Mouse (Mus musculus): ENCODE results near the gene Hoxb4. TPM values are rescaled to one million over a fixed set of nuclear protein-coding genes. Genes with fewer than 3 reads are reported as not detected.
A peak's percentile ranks its signal among the peaks of the same experiment; 100 is the strongest.

Gene Hoxb4
- total and polyA plus RNA-seq, 3 experiments: 2.7 to 5.5 (median 3.3) TPM

DNA sequence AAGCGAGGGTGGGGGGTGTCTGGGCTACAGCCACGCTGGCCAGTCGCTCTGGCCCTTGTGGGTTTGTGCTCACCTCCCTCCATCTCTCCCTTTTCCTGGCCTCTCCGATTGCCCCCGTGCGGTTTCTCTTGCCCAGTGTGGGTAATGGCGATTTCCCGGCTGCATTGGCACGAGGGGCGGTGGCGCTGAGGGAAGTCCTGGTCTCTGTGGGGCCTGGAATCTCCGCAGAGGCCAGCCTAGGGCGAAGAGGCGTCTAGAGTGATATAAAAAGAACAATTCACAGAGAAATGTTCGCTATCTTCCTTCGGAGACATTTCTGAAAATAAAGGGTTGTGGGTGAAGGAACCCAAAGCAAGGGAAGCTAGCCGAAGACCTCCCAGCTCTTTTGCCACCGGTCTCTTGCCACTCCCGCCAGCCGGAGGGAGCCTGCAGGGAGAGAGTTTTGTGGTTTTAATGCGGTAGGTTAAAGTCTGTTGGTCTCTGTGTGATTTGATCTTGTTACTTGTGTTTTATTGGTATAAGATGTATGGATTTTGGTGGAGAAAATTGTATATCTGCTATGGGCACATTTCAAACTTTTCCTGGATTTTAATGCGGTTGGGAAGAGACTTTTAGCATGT is 24.7 kb upstream of the Hoxb4 start:
- Histone ChIP-seq H3K4me2 (ENCODE audit: insufficient read depth, low read depth, poor library complexity, severe bottlenecking) (peak overlapping the region; percentile 91), H3K4me1 (ENCODE audit: control insufficient read depth in 1 of 2, insufficient read depth in 2 of 2) (peaks cover 2 to 39% of the 10 kb centered on the region in 2 experiments; a peak in 2 of 4 replicates), H3K27me3 (replicated peaks) (peaks cover 92% of the 10 kb centered on the region), H3K36me3 (replicated peaks in 1 of 2; ENCODE audit: control insufficient read depth in 1 of 2, insufficient read depth in 1 of 2, low read length in 1 of 2) (no peaks in the 10 kb centered on the region), H3K4me3 (replicated peaks in 1 of 3; ENCODE audit: low read depth in 2 of 3, low read length in 2 of 3, poor library complexity in 1 of 3) (peak overlapping the region; percentile 38 to 62 (median 53)), H3K9me3 (replicated peaks; ENCODE audit: low read length) (no peaks in the 10 kb centered on the region), H3K27ac (ENCODE audit: insufficient read depth, low read depth) (no peak overlapping the region), H3K79me2 (replicated peaks; ENCODE audit: control insufficient read depth, extremely low read depth, insufficient read depth, poor library complexity, severe bottlenecking) (no peaks in the 10 kb centered on the region), H3K9ac (ENCODE audit: insufficient read depth, low read depth) (peak overlapping the region; percentile 82)
- in situ Hi-C loops (cut with MboI; ENCODE audit: low pct_ligation_motif_present, low pct_unique_long_range_greater_than_20kb, low sequenced_read_pairs) (loop anchor here (10.0 kb wide), 1 partner anchor 571 kb away; no protein-coding TSS in a partner anchor), dilution Hi-C loops (cut with MboI; ENCODE audit: extremely low pct_ligation_motif_present, extremely low pct_unique_long_range_greater_than_20kb, low sequenced_read_pairs) (no loop called here)
- TF ChIP-seq ZC3H11A (IDR thresholded peaks at IDR 0.05; ENCODE audit: low read depth, low read length): no peak
- TF ChIP-seq MYC (IDR thresholded peaks at IDR 0.05; ENCODE audit: low read depth, low read length): 0 out of 2 replicates have a peak, but pooled peaks have one; percentile 5
- TF ChIP-seq MAZ (IDR thresholded peaks at IDR 0.05; ENCODE audit: low read depth, low read length): 0 out of 2 replicates have a peak, but pooled peaks have one; percentile 20
- 0 out of 2 replicates have a peak, but pooled peaks have one; percentile 25 for TF ChIP-seq MXI1 (IDR thresholded peaks at IDR 0.05; ENCODE audit: low read depth, low read length)
- TF ChIP-seq USF1 (IDR thresholded peaks at IDR 0.05; ENCODE audit: low read depth, low read length): no peak
- 0 out of 2 replicates have a peak, but pooled peaks have one; percentile 63 for TF ChIP-seq SIN3A (IDR thresholded peaks at IDR 0.05; ENCODE audit: low read length)
- 0 out of 2 replicates have a peak, but pooled peaks have one; percentile 5 for TF ChIP-seq IRF4 (IDR thresholded peaks at IDR 0.05; ENCODE audit: low read depth, low read length)
- peak; percentile 35; the same call in 1 of the 2 replicates for TF ChIP-seq MAX (IDR thresholded peaks at IDR 0.05; ENCODE audit: low read length)
- TF ChIP-seq GABPA (IDR thresholded peaks at IDR 0.05; ENCODE audit: insufficient replicate concordance, low read depth, low read length): no peak
- no peak for DNase-seq (ENCODE audit: extremely low read depth)

DNA sequence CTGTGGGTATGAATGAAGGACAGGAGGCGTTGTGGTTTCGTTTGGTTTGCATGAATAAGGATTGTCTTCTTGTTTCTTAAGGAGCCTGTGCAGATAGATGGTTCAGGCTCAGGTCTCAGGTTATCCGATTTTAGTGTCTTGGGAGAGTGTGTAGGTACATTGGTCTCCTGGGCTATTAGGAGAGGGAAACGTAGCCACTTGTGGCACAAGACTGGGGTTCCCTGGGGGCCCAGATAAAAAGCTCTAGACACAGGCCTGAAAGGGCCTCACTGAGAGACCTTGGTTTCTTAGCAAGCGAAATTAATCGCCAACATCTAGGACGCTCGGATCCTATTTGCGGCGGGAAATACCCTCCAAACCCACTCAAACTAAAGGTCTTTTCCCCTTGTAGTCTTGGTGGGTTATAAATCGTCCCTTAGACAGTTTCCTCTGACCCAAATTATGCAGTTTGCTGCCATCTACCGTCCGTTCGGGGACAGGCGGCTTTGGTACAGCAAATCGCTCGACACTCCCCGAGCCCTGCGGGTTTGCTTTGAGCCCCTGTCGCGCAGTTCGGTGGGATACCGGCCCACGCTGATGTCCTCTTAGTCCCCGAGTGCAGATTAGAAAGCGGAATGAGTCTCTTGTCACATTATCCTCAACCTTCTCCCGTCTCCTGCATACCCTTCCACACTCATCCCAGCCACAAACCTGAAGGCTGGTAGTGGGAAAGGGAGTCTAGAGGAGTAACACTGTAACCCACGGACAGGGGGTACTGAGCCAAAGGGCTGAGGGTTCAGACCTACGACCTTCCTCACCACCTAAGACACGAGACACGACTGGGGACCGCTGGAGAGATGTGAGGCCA is 23.6 kb upstream of the Hoxb4 start:
- peaks cover 90% of the 10 kb centered on the region for H3K27me3 ChIP-seq (replicated peaks)
- peak overlapping the region; percentile 82 for H3K9ac ChIP-seq (ENCODE audit: insufficient read depth, low read depth)
- in situ Hi-C loops (cut with MboI; ENCODE audit: low pct_ligation_motif_present, low pct_unique_long_range_greater_than_20kb, low sequenced_read_pairs): loop anchor here (10.0 kb wide), 1 partner anchor 570 kb away; no protein-coding TSS in a partner anchor
- H3K4me3 ChIP-seq (replicated peaks in 1 of 3; ENCODE audit: low read depth in 2 of 3, low read length in 2 of 3, poor library complexity in 1 of 3): peak overlapping the region; percentile 31 to 51 (median 36)
- H3K79me2 ChIP-seq (replicated peaks; ENCODE audit: control insufficient read depth, extremely low read depth, insufficient read depth, poor library complexity, severe bottlenecking): no peaks in the 10 kb centered on the region
- no peaks in the 10 kb centered on the region for H3K36me3 ChIP-seq (replicated peaks in 1 of 2; ENCODE audit: control insufficient read depth in 1 of 2, insufficient read depth in 1 of 2, low read length in 1 of 2)
- H3K4me1 ChIP-seq (ENCODE audit: control insufficient read depth in 1 of 2, insufficient read depth in 2 of 2): peaks cover 2 to 39% of the 10 kb centered on the region in 2 experiments; a peak in 2 of 4 replicates
- H3K4me2 ChIP-seq (ENCODE audit: insufficient read depth, low read depth, poor library complexity, severe bottlenecking): peak overlapping the region; percentile 91
- peaks cover 7% of the 10 kb centered on the region for H3K9me3 ChIP-seq (replicated peaks; ENCODE audit: low read length)
- peak; percentile 92 for DNase-seq (ENCODE audit: extremely low read depth)
- H3K27ac ChIP-seq (ENCODE audit: insufficient read depth, low read depth): no peak overlapping the region
- dilution Hi-C loops (cut with MboI; ENCODE audit: extremely low pct_ligation_motif_present, extremely low pct_unique_long_range_greater_than_20kb, low sequenced_read_pairs): no loop called here
- no peak for TF ChIP-seq GABPA (IDR thresholded peaks at IDR 0.05; ENCODE audit: insufficient replicate concordance, low read depth, low read length)
- no peak for TF ChIP-seq MAX (IDR thresholded peaks at IDR 0.05; ENCODE audit: low read length)
- 0 out of 2 replicates have a peak, but pooled peaks have one; percentile 28 for TF ChIP-seq ELF1 (IDR thresholded peaks at IDR 0.05; ENCODE audit: low read depth, low read length)
- TF ChIP-seq PAX5 (IDR thresholded peaks at IDR 0.05; ENCODE audit: low read length): no peak
- TF ChIP-seq EP300 (IDR thresholded peaks at IDR 0.05; ENCODE audit: low read length): no peak
- no peak; the same call in 1 of the 2 replicates for TF ChIP-seq MXI1 (IDR thresholded peaks at IDR 0.05; ENCODE audit: low read depth, low read length)
- TF ChIP-seq CHD1 (IDR thresholded peaks at IDR 0.05; ENCODE audit: low read depth, low read length): no peak
- no peak for TF ChIP-seq RCOR1 (conservative IDR thresholded peaks at IDR 0.05; ENCODE audit: low read depth, low read length)
- 0 out of 2 replicates have a peak, but pooled peaks have one; percentile 15 for TF ChIP-seq MAZ (IDR thresholded peaks at IDR 0.05; ENCODE audit: low read depth, low read length)
- TF ChIP-seq JUND (conservative IDR thresholded peaks at IDR 0.05; ENCODE audit: low read depth, low read length): no peak
- no peak for TF ChIP-seq MEF2A (IDR thresholded peaks at IDR 0.05; ENCODE audit: borderline replicate concordance, low read depth, low read length)
- no peak for TF ChIP-seq ZKSCAN1 (IDR thresholded peaks at IDR 0.05; ENCODE audit: borderline replicate concordance, low read depth, low read length)
- TF ChIP-seq ZNF384 (IDR thresholded peaks at IDR 0.05; ENCODE audit: low read depth, low read length): no peak
- no peak for TF ChIP-seq ZC3H11A (IDR thresholded peaks at IDR 0.05; ENCODE audit: low read depth, low read length)
- TF ChIP-seq SMC3 (IDR thresholded peaks at IDR 0.05; ENCODE audit: low read depth, low read length): peak; percentile 70
- no peak for TF ChIP-seq POLR2A (IDR thresholded peaks at IDR 0.05; ENCODE audit: low read depth, low read length)
- TF ChIP-seq KAT2A (IDR thresholded peaks at IDR 0.05; ENCODE audit: insufficient replicate concordance, low read length): no peak
- TF ChIP-seq E2F4 (IDR thresholded peaks at IDR 0.05; ENCODE audit: insufficient replicate concordance, low read depth, low read length): no peak
- no peak for TF ChIP-seq TBP (conservative IDR thresholded peaks at IDR 0.05; ENCODE audit: low read depth, low read length)
- TF ChIP-seq HCFC1 (IDR thresholded peaks at IDR 0.05; ENCODE audit: low read depth, low read length): no peak
- TF ChIP-seq MYC (IDR thresholded peaks at IDR 0.05; ENCODE audit: low read depth, low read length): peak; percentile 49; the same call in 1 of the 2 replicates
- no peak for TF ChIP-seq NRF1 (IDR thresholded peaks at IDR 0.05; ENCODE audit: low read depth, low read length)
- TF ChIP-seq CHD2 (IDR thresholded peaks at IDR 0.05; ENCODE audit: low read length): no peak
- TF ChIP-seq USF2 (conservative IDR thresholded peaks at IDR 0.05; ENCODE audit: low read depth, low read length): no peak
